Mouse (Mus musculus): Measurements from ENCODE around the gene Tmem108. TPM values are rescaled to one million over a fixed set of nuclear protein-coding genes. Genes with fewer than 3 reads are reported as not detected.

The Tmem108 gene
- 66.1 and 69.8 TPM in 2 replicates for polyA plus RNA-seq (2015; fragmentation: Nextera tagmentation; extraction: Ambion mirVana)

DNA sequence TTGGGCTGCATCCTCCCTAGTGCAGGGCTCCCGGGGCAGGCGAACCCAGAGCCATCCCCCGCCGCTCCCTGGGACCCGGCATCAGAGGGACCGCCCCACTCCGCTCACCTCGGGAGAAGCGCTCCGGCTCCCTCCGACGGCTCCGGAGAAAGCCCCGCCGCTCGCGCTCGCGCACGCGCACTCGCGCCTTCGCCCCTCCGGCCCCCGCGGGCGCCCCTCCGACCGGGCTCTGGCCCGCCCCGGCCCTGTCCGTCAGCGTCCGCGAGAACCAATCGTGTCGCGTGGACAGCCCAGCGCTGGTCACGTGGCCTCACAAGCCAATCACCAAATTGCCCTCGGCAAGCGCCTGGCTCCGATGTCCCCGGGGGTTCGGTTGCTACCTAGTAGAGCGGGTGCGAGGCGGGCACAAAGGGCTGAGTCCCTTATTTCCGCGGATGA, at the start of gene Tmem108:
TSS of gene Tmem108 (minus strand) at position 191 of the 438 bp plus-strand sequence.
- H3K27ac ChIP-seq (replicated peaks): peak within 1 kb of the TSS; percentile 81
- ATAC-seq (ENCODE audit: extremely low read depth, insufficient number of reproducible peaks, low FRiP score, low TSS enrichment): peak; percentile 91

DNA sequence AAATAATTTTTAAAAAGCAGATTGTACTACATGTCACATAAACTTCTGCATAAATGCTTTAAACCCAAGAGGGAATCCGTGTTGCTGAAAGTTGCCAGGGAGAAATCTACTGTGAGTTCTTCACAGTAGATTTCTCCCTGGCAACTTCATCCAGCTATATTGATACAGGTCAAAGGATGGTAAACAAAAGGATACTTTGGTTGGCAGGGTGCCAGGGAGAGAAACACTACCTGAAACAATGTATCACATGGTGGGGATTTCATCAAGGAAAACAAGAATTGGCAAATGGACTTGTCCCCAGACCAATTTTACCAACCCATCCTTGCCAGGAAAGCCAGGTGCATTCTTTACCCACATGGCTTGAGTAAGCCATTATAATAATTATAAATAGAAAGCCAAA, 27.4 kb upstream of the Tmem108 start:
- ATAC-seq (ENCODE audit: extremely low read depth, insufficient number of reproducible peaks, low FRiP score, low TSS enrichment): no peak
- Histone ChIP-seq H3K4me1 (no peaks in the 10 kb centered on the region), H3K9me3 (no peaks in the 10 kb centered on the region), H3K27ac (replicated peaks) (no peak overlapping the region), H3K9ac (no peak overlapping the region), H3K4me3 (no peak overlapping the region), H3K27me3 (replicated peaks) (no peaks in the 10 kb centered on the region), H3K36me3 (no peaks in the 10 kb centered on the region), H3K4me2 (no peak overlapping the region)
- WGBS: 62% methylated on average over 1 of the region's 1 CpGs

More for the DNA sequence above, at the start of gene Tmem108:
- H3K36me3 ChIP-seq: no peaks in the 10 kb centered on the region
- H3K4me3 ChIP-seq: peak within 1 kb of the TSS; percentile 92
- under 1% methylated on average over 46 of the region's 51 CpGs for WGBS
- H3K27me3 ChIP-seq (replicated peaks): no peaks in the 10 kb centered on the region
- H3K9me3 ChIP-seq: no peaks in the 10 kb centered on the region
- peaks cover 44% of the 10 kb centered on the region for H3K4me1 ChIP-seq
- H3K9ac ChIP-seq: peak within 1 kb of the TSS; percentile 94
- H3K4me2 ChIP-seq: peak within 1 kb of the TSS; percentile 88

DNA sequence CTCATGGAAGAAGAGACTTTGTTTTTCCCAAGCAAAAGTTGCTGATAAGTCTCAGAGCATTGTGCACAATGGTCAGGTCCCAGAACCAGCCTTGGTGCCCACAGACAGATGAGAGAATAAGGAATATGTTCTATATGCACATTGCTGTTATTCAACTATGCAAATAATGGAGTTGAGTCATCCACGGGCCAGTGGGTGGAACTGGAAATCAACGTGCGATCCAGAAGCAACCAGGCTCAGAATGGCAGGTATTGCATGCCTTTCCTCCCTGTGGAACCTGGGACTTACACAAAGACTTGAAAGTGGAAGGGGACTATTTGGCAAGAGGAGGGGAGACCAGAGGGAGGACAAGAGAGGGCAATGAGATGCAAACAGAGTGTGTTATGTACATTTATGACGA, 22.5 kb upstream of the Tmem108 start:
- ATAC-seq (ENCODE audit: extremely low read depth, insufficient number of reproducible peaks, low FRiP score, low TSS enrichment): no peak
- no peaks in the 10 kb centered on the region for H3K4me1 ChIP-seq
- H3K27ac ChIP-seq (replicated peaks): no peak overlapping the region
- no peaks in the 10 kb centered on the region for H3K27me3 ChIP-seq (replicated peaks)
- H3K9ac ChIP-seq: no peak overlapping the region
- H3K4me2 ChIP-seq: no peak overlapping the region
- H3K36me3 ChIP-seq: no peaks in the 10 kb centered on the region
- no peak overlapping the region for H3K4me3 ChIP-seq
- WGBS: 88% methylated on average over 4 of the region's 4 CpGs
- no peaks in the 10 kb centered on the region for H3K9me3 ChIP-seq

DNA sequence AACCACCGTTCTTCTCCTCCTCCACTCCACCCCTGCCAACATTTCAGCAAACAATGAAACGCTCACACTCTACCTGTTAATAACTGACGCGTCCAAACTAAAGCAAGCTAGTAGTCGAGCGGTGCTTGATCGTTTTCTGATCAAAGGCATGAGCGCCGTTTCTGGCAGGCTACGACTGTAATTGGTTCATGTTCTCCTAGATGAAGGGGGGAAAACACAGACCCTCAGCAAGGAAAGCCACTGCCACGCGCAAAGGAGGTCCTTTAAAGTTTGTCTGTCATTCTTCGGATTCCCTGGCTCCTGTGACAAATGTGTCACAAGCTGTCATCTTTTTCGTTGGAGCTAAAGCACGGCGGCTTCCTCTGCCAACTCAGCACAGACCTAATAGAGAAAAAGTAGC, 21.6 kb upstream of the Tmem108 start:
- no peak for ATAC-seq (ENCODE audit: extremely low read depth, insufficient number of reproducible peaks, low FRiP score, low TSS enrichment)
- H3K27me3 ChIP-seq (replicated peaks): no peaks in the 10 kb centered on the region
- no peak overlapping the region for H3K9ac ChIP-seq
- no peak overlapping the region for H3K4me3 ChIP-seq
- 71% methylated on average over 16 of the region's 16 CpGs for WGBS
- H3K27ac ChIP-seq (replicated peaks): no peak overlapping the region
- H3K36me3 ChIP-seq: no peaks in the 10 kb centered on the region
- H3K4me2 ChIP-seq: no peak overlapping the region
- no peaks in the 10 kb centered on the region for H3K4me1 ChIP-seq
- no peaks in the 10 kb centered on the region for H3K9me3 ChIP-seq

DNA sequence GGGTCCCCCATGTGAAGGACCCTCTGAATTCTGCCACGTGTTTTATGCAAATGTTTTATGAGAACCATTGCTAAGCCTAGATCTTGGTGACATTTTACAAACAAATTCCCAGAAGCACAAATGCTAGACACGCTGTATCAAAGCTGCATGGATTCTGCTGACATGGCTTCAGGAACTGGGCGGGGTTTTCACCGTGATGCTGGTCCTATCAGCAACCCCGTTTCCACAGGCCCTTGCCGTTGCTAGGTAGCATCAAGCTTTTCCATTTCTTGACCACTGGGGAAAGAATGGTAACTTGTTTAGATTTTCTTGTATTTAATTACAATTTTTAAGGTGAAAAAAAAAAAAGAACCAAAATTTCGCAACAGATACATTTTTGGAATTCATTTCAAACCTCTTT, 20.7 kb upstream of the Tmem108 start:
- H3K4me3 ChIP-seq: no peak overlapping the region
- no peaks in the 10 kb centered on the region for H3K36me3 ChIP-seq
- H3K9ac ChIP-seq: no peak overlapping the region
- H3K4me2 ChIP-seq: no peak overlapping the region
- H3K4me1 ChIP-seq: no peaks in the 10 kb centered on the region
- ATAC-seq (ENCODE audit: extremely low read depth, insufficient number of reproducible peaks, low FRiP score, low TSS enrichment): no peak
- 62% methylated on average over 7 of the region's 7 CpGs for WGBS
- H3K9me3 ChIP-seq: no peaks in the 10 kb centered on the region
- no peak overlapping the region for H3K27ac ChIP-seq (replicated peaks)
- no peaks in the 10 kb centered on the region for H3K27me3 ChIP-seq (replicated peaks)

DNA sequence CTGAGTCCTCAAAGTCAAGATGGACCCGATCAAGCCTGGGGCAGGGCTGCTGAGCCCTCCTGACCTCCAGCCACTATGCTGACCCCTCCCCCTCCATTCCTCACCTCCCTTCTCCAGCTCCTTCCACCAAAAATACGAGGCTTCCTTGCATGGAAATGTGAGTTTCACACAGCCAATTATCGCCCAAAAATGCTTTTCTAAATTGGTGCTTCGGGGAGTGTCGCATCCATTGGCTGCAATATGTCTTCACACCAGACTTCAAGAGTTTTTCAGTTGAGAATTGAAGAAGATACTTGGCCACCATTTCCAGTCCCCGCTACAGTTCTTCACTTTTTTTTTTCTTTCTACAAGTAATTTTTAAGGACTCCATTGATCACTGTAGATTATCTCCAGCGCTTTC, 19.8 kb upstream of the Tmem108 start:
- H3K27ac ChIP-seq (replicated peaks): no peak overlapping the region
- H3K36me3 ChIP-seq: no peaks in the 10 kb centered on the region
- 69% methylated on average over 7 of the region's 7 CpGs for WGBS
- H3K4me3 ChIP-seq: no peak overlapping the region
- no peaks in the 10 kb centered on the region for H3K9me3 ChIP-seq
- H3K9ac ChIP-seq: no peak overlapping the region
- no peaks in the 10 kb centered on the region for H3K27me3 ChIP-seq (replicated peaks)
- H3K4me1 ChIP-seq: no peaks in the 10 kb centered on the region
- no peak for ATAC-seq (ENCODE audit: extremely low read depth, insufficient number of reproducible peaks, low FRiP score, low TSS enrichment)
- no peak overlapping the region for H3K4me2 ChIP-seq

DNA sequence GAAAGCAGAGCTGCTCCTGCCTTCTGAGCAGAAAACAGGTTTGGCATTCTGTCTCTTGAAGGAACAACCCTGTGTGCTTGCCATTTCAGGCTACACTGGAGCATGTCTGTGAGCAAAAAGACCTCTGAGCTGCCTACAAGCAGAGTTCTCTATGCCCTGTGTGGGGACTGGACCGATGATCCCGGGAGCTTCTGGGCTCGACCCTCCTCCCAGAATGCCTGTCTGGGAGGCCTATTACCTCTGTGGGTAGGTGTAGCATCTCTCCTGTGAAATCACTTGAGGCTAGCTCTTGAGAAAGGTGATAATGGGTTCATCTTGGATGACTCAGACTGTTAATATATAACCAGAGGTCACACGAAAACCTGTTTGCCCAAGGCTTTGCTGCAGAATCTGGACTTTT, 19.0 kb upstream of the Tmem108 start:
- no peaks in the 10 kb centered on the region for H3K36me3 ChIP-seq
- no peaks in the 10 kb centered on the region for H3K4me1 ChIP-seq
- no peak overlapping the region for H3K9ac ChIP-seq
- no peaks in the 10 kb centered on the region for H3K27me3 ChIP-seq (replicated peaks)
- H3K4me3 ChIP-seq: no peak overlapping the region
- H3K4me2 ChIP-seq: no peak overlapping the region
- 84% methylated on average over 4 of the region's 4 CpGs for WGBS
- H3K27ac ChIP-seq (replicated peaks): no peak overlapping the region
- no peaks in the 10 kb centered on the region for H3K9me3 ChIP-seq
- no peak for ATAC-seq (ENCODE audit: extremely low read depth, insufficient number of reproducible peaks, low FRiP score, low TSS enrichment)

DNA sequence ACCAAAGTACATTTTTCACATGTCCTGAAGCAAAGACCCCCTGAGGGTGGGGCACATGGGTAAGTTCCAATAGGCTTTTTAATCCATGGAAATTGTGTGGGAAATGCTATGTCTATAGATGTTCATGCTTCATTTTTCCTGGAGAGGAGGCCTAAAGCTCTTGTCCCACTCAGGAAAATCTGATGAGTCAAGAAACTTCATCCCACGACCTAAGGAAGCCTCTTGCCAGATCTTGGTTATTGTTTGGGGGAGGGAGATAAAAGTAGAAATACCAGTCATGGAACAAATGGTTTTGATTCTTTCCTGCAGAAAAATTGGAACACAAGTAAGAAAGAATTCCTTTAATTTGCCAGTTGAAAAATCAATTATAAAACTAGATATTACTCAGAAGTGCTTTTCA, 16.5 kb upstream of the Tmem108 start:
- H3K9me3 ChIP-seq: no peaks in the 10 kb centered on the region
- H3K27me3 ChIP-seq (replicated peaks): no peaks in the 10 kb centered on the region; the same call in 1 of the 2 replicates
- no peak overlapping the region for H3K9ac ChIP-seq
- no peak overlapping the region for H3K4me2 ChIP-seq
- ATAC-seq (ENCODE audit: extremely low read depth, insufficient number of reproducible peaks, low FRiP score, low TSS enrichment): no peak
- no peak overlapping the region for H3K4me3 ChIP-seq
- no peak overlapping the region for H3K27ac ChIP-seq (replicated peaks)
- no peaks in the 10 kb centered on the region for H3K36me3 ChIP-seq
- WGBS: 38% methylated on average over 1 of the region's 1 CpGs
- no peaks in the 10 kb centered on the region for H3K4me1 ChIP-seq

DNA sequence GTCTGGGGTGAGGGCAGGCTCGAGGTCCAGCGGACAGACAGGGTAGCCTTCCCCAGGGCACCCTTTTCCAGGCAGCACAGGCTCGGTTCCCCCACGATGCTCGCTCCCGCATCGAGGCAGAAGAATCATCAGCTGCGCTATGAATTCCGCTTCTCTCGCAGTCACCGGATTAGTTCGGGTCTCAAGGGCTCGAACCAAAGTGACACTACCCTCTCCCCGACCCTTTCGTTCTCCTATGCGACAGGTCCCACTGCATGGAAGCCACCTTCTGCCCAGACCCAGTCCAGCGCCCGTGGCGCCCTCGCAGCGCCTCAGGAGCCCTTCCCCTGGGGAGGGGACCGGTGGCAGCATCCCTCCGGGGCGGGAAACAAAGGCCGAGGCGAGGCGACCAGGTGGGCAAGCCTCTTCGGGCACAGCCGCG, 476 bp downstream of the Tmem108 start:
- Histone ChIP-seq H3K9me3 (no peaks in the 10 kb centered on the region), H3K4me3 (peak overlapping the region; percentile 92), H3K4me2 (peak overlapping the region; percentile 88), H3K27ac (replicated peaks) (peak overlapping the region; percentile 81), H3K36me3 (0 out of 2 replicates have a peak, but pooled peaks cover under 1% of the 10 kb centered on the region), H3K9ac (peak overlapping the region; percentile 94), H3K4me1 (peaks cover 44% of the 10 kb centered on the region), H3K27me3 (replicated peaks) (no peaks in the 10 kb centered on the region)
- no peak for ATAC-seq (ENCODE audit: extremely low read depth, insufficient number of reproducible peaks, low FRiP score, low TSS enrichment)
- WGBS: under 1% methylated on average over 30 of the region's 30 CpGs

DNA sequence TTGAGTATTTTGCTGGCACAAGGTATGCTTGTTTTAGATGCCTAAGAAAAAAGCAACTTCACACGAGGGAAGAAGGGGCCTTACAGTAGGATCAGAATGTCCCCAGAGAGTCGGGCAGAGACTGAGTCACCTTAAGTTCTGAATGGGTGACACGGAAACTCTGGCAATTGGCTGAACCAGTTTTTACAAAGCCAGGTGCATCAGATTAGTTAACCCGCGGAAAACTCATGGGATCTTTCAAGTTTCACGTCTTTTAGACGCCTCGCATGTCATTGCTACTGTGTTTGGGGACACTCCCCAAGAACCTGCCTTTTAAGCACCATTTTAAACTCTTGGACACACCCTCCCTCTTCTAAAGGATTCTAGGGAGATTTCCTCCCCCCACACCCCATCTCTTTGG, 1.3 kb downstream of the Tmem108 start:
- ATAC-seq (ENCODE audit: extremely low read depth, insufficient number of reproducible peaks, low FRiP score, low TSS enrichment): no peak
- H3K4me3 ChIP-seq: peak overlapping the region; percentile 92
- peaks cover 44% of the 10 kb centered on the region for H3K4me1 ChIP-seq
- H3K27ac ChIP-seq (replicated peaks): peak overlapping the region; percentile 81
- H3K4me2 ChIP-seq: peak overlapping the region; percentile 88
- H3K9ac ChIP-seq: peak overlapping the region; percentile 94
- H3K36me3 ChIP-seq: peaks cover 4% of the 10 kb centered on the region; the same call in 1 of the 2 replicates
- H3K27me3 ChIP-seq (replicated peaks): no peaks in the 10 kb centered on the region
- 19% methylated on average over 8 of the region's 8 CpGs for WGBS
- no peaks in the 10 kb centered on the region for H3K9me3 ChIP-seq

DNA sequence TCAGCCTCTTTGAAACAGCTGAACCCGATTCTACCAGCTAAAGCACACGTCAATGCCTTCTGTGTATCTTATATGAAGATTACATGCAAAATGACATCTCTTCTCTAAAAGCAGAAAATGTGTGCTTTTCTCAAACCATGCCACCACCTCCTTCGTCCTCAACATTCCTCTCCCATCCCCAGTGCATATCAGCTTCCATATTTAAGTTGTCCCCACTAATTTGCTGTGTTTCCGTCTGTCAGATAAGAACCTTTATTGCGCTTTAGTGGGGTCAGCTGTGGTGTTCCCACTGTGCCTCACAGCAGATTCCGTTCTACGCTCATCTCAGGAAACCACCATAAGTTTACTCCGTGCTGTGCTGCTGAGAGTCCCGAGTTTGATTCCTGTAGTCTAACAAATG, 1.8 kb downstream of the Tmem108 start:
- no peaks in the 10 kb centered on the region for H3K9me3 ChIP-seq
- H3K27me3 ChIP-seq (replicated peaks): no peaks in the 10 kb centered on the region
- H3K36me3 ChIP-seq: peaks cover 4% of the 10 kb centered on the region; the same call in 1 of the 2 replicates
- peaks cover 47% of the 10 kb centered on the region for H3K4me1 ChIP-seq
- WGBS: 16% methylated on average over 9 of the region's 9 CpGs
- H3K27ac ChIP-seq (replicated peaks): peak overlapping the region; percentile 81
- peak overlapping the region; percentile 92 for H3K4me3 ChIP-seq
- no peak for ATAC-seq (ENCODE audit: extremely low read depth, insufficient number of reproducible peaks, low FRiP score, low TSS enrichment)
- H3K9ac ChIP-seq: peak overlapping the region; percentile 94
- peak overlapping the region; percentile 88 for H3K4me2 ChIP-seq

DNA sequence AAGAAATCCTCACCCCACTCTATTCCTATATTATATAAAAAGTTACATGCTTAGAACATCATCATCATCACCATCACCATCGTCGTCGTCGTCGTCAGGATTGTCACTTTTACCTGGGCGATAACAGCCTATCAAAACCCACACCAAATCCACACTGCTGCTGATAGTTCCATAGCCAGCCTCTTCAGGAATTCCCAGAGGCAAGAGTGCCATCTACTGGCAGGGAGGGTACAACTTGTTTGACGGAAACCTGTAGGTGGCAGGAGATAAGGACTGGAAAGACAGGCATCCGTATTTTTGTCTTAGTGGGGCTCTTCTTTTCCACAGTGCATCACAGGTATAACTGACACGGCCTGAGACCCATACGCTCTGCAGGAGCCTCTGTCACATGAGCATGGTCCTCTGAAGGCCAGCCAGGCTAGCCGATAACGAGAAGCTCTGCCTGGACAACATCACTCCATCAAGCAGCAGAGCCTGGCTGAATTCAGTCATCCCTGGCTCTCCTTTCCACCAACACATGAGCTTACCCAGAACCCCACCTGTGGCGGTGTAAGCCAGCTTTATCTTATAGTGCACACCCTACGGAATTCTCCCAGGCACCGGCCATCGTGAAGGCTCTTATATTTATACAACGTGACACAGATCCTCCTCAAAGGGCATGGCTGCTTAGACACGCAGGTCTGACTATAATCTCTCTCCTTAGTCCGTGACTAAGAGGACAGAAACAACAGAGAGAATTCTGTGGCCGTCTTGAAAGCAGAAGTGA, 2.5 kb downstream of the Tmem108 start:
- 6% methylated on average over 20 of the region's 20 CpGs for WGBS
- Histone ChIP-seq H3K4me3 (peak overlapping the region; percentile 92), H3K27ac (replicated peaks) (peak overlapping the region; percentile 81), H3K4me1 (peaks cover 47% of the 10 kb centered on the region), H3K9me3 (no peaks in the 10 kb centered on the region), H3K4me2 (peak overlapping the region; percentile 88), H3K9ac (peak overlapping the region; percentile 94), H3K36me3 (peaks cover 4% of the 10 kb centered on the region; the same call in 1 of the 2 replicates), H3K27me3 (replicated peaks) (no peaks in the 10 kb centered on the region)
- no peak for ATAC-seq (ENCODE audit: extremely low read depth, insufficient number of reproducible peaks, low FRiP score, low TSS enrichment)

Measured in heart, embryonic 13.5 days (tissue).